Mouse (Mus musculus) spleen, adult 2 months (tissue): ENCODE measurements around the gene Coa6.

ENCODE experiments used
- CTCF ChIP-seq: fragments of 200-500 bp; IDR thresholded peaks from 2 replicates; pipeline ENCODE4 v1.5.1; 2011; ENCODE audit warnings: mild to moderate bottlenecking, inconsistent platforms; ENCODE audit not compliant: insufficient read depth, insufficient read length, insufficient replicate concordance; ENCODE audit errors: extremely low read depth
- POLR2A ChIP-seq: fragments of 200-500 bp; IDR thresholded peaks from 2 replicates; pipeline ENCODE4 v1.6.1; 2011; ENCODE audit warnings: low read depth, low read length, inconsistent platforms

DNA sequence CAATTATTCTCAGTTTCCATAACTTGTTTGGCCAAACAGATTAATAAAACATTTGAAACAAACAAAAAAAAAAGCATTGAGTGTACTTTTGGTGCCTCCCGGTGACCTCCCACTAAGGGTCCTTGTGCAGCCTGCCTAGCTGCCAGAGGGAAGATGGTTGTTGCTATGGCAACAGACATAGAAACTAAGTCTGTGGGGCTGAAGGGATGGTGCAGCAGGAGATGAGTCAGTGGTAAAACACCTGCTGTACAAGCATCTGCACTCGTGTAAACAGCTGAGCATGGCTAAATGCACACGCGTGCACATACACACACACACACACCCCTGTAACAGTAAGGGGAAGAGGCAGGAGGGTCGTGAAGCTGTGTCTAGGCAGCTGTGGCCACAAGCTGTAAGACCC is 26.4 kb upstream of the Coa6 start:
- TF ChIP-seq CTCF (no peak), POLR2A (no peak)
